Mouse (Mus musculus) heart, postnatal 4 days (tissue): ENCODE measurements around the gene Fam219b. TPM values are rescaled to one million over a fixed set of nuclear protein-coding genes. Genes with fewer than 3 reads are reported as not detected.

ENCODE experiments used
- DNase-seq: peaks from one replicate; pipeline ENCODE4 v3.0.0; 2021
- total RNA-seq, 2 experiments: library from RNA; stranded (reverse); gene quantifications; 2 replicates each; pipeline ENCODE4 v1.2.3; 2021

The Fam219b gene
- total RNA-seq, result 1 to 10 TPM; 7.9 to 8.8 TPM

GRCm38 (mm10) chr9:57537044-57537727 is at the start of gene Fam219b:
Fam219b (plus strand) TSS chr9:57537528.
- DNase-seq, result peak; percentile 94

DNA sequence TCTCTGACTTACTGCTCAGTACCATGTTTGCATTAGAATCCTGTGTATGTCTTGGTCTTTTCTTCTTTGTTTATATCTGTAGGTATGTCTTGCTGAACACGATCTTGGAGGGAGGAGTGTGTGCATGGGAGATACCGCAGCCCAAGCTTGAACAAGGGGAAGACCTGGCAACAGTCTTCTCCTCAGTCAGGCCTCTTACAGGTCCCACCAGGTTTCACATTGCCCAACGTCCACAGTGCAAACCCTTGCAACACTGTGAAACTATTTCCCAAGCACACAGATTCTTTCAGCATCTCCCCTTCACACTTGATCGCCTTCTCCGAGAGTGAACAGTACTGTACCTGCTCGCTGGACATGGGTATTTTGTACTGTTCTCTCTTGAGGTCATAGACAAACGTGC is 49.5 kb upstream of the Fam219b start:
- DNase-seq, result no peak

GRCm38 (mm10) chr9:57493532-57493931 is 43.8 kb upstream of the Fam219b start:
- DNase-seq, result peak; percentile 18

DNA sequence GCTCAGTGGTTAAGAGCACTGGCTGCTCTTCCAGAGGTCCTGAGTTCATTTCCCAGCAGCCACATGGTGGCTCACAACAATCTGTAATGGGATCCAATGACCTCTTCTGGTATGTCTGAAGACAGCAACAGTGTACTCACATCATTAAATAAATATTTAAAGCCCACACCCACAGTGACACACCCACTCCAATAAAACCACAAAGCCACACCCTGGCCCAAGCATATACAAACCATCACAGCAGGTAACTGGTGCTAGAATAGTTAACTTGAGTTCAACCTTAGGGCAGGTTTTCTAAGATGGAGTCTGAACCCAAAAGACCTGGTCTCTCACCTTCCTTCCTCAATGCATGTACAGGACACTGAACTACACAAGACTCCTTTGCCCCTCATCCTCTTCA is 42.4 kb upstream of the Fam219b start:
- DNase-seq, result no peak

- DNase-seq, result no peak
These were observed 40.1 kb upstream of the Fam219b start for GRCm38 (mm10) chr9:57497236-57497635.

- DNase-seq, result no peak
These were observed 38.8 kb upstream of the Fam219b start for GRCm38 (mm10) chr9:57498536-57498935.

DNA sequence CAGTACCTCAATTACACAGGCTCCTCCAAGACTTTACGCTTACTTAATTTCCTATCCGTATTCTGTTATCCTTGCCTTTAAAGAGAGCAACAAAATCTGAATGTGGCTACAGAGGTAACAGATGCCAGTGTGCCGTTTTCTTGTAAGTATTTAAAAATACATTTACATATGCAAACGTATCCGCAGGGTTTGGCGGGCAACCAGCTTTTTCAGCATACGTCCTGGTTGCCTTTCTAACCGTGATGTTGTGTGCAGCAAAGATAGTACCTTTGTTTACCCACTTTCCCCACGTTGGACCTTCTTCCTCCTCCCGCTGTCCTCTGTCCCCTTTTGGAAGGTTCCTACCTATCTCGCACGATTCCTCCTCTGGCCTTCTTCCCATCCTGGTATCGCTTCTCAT is 35.9 kb upstream of the Fam219b start:
- no peak for DNase-seq

- DNase-seq, result no peak
These were observed 35.5 kb upstream of the Fam219b start for GRCm38 (mm10) chr9:57501861-57502260.

- peak; percentile 29 for DNase-seq
These were observed 34.3 kb upstream of the Fam219b start for GRCm38 (mm10) chr9:57502911-57503621.

DNA sequence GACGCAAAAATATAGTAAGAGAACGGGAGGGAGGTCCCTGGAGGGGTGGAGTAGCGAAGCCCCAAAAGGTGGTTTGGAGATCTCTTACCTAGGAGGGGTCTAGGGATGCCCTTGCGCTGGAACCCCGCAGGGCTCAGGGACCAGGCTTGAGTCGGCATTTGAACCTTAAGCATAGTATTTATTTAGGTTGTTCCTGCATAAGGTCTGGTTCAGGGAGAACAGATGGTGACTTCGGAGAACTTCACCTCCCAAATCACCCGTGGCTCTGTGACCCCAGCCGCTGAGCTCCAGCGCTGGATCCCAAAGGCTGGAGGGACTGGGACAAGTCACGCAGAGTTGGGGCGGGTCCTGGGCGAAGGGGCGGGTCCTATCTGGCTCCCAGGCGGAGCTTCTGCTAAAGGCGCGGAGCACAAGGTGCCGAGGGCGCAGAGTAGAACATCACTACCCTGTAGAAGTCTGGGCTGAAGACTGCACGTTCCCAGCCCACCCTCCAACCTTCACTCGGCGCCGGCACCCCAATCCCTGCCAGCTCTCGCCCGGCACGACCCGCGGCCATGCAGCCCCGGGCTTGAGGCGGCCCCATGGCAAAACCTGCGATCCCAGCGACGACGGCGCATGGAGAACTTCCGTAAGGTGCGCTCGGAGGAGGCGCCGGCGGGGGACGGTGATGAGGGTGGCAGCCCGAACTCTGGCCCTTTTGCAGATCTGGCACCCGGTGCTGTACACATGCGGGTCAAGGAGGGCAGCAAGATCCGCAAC is 33.5 kb upstream of the Fam219b start, which contains the start of gene Rpp25:
TSS of gene Rpp25 (plus strand) at position 405 of the 759 bp plus-strand sequence.
- DNase-seq, result peak; percentile 78

DNA sequence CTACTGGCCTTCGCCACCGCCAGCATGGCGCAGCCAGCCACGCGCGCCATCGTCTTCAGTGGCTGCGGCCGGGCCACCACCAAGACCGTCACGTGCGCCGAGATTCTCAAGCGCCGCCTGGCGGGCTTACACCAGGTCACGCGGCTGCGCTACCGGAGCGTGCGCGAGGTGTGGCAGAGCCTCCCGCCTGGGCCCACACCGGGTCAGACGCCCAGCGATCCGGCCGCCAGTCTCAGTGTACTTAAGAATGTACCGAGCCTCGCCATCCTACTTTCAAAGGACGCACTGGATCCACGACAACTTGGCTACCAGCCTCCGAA is 33.0 kb upstream of the Fam219b start:
- peak; percentile 76 for DNase-seq

DNA sequence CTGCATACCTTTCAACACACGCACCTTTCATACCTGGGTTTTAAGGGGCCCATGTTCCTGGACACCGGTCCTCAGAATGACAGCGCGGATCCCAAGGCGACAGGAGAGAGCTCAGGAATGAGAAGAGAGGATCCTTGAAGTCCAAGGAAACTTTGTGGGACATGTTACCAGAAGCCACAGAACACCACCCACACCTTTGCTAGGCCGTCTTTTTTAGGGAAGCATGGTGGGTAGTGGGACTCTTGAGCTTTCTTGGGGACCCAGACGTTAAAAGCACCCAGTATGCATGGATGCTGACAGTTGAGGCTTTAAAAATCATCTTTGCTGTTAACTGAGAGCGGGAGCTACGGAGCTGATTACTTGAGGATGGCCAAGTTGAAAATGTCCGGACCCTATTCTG is 32.4 kb upstream of the Fam219b start:
- no peak for DNase-seq

GRCm38 (mm10) chr9:57505700-57506099 is 31.6 kb upstream of the Fam219b start:
- DNase-seq, result peak; percentile 83

- no peak for DNase-seq
These were observed 26.8 kb upstream of the Fam219b start for GRCm38 (mm10) chr9:57510577-57510976.

DNA sequence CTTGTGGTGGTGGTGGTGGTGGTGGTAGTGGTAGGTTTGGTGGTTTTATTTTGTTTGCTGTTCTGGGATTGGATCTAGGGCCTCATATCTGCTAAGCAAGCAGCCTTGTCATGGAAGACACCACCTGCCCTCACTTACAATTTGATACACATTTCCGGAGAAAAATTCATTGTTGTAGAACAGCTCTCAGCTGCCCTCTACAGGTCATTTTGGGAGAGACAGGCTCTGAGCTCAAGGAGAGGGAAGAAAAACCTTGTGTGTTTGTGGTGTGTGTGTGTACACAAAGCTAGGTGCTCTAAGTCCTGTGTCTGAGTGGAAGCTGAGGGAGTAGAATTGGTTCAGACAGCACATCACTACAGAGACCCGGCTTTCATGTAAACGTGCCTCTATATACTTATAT is 20.2 kb upstream of the Fam219b start:
- DNase-seq, result peak; percentile 80

GRCm38 (mm10) chr9:57520375-57521055 is 16.8 kb upstream of the Fam219b start:
- no peak for DNase-seq

- peak; percentile 97 for DNase-seq
These were observed 16.0 kb upstream of the Fam219b start, which contains the start of gene Cox5a for GRCm38 (mm10) chr9:57521056-57521911. Cox5a (plus strand) TSS chr9:57521274.

DNA sequence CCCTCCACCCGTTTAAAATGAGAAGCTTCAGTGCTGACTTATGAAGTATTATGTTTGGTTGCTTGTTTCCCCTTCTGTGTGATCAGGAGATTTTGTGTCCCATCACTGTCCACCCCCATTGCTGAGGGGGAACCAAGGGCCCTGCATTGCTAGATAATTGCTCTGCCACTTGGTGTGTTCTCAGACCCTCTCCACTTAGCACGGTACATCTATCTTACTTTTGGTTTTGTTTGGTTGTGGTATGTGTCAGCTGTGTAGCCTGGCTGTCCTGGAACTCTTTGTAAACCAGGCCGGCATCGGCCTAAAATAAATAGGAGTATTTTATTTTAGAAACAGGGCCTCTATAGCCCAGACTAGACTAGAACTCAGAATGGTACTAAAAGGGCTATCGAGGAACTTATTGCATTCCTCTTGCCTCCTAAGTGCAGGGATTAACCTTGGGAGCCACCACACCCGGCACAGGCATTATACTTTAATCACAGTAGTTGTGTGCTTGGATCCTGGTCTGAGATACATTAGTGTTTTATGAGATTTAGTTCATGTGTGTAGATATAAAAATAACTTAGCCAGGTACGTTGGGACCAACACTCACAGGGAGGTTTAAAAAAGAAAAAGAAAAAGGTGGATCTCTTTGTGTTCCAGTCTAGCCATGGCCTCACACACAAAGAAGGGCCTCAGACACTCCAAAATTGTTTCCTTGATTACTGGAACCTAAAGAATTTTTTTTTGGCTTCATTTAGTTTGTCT is 15.0 kb upstream of the Fam219b start:
- no peak for DNase-seq

GRCm38 (mm10) chr9:57522861-57523246 is 14.5 kb upstream of the Fam219b start:
- DNase-seq, result no peak

DNA sequence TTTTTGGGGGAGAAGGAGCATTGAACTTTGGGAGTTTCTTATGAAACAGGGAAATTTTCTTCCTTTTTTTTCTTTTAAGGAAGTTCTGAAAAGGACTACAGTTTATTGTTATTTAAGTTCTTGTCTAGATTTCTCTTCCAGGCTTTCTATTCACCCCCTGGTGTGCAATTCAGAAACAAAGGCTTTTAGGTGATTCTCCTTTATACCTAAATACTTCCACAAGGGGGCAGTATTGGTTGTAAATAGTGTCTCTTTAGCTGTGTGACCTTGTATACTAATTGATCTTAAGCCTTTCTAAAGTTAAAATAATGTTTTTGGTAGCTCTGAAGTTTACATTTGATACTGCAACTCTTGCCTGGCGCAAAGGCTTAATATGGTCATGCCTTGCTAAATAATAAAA is 13.6 kb upstream of the Fam219b start:
- no peak for DNase-seq

- DNase-seq, result no peak
These were observed 12.9 kb upstream of the Fam219b start for GRCm38 (mm10) chr9:57524439-57524838.
